Mouse (Mus musculus) MEL (cell line): Measurements from ENCODE around the gene Tufm.

Experiments
- E2F4 ChIP-seq: IDR thresholded peaks from 2 replicates; pipeline ENCODE4 v1.6.1; 2011; ENCODE audit warnings: low read depth, low read length, improper control_type of control experiment, borderline replicate concordance
- MXI1 ChIP-seq: IDR thresholded peaks from 2 replicates; pipeline ENCODE4 v1.6.1; 2011; ENCODE audit warnings: mild to moderate bottlenecking, low read depth, low read length, improper control_type of control experiment
- TAL1 ChIP-seq: IDR thresholded peaks from 2 replicates; pipeline ENCODE4 v1.6.1; 2012; ENCODE audit warnings: mild to moderate bottlenecking, inconsistent platforms, low read length, moderate library complexity, mixed read lengths

DNA sequence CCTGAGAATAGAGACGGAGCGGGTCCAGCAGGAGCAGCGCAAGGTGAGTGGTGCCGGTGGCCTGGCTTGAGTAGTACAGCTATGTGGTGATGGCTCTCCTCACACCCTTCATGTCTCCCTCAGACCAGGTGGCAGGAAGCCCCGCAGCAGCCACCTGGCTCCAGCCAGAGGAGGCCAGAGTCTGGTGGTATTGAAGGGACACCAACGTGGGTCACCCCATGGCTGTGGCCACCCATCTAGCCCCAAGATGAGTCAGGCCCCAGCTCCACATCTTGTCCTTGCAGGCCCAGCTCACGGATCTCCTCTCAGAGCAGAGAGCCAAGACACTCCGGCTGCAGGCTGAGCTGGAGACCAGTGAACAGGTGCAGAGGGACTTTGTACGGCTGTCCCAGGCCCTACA, 42.6 kb upstream of the Tufm start:
- no peak for TF ChIP-seq TAL1
- no peak for TF ChIP-seq MXI1
- TF ChIP-seq E2F4, result no peak
